Mouse (Mus musculus) layer of hippocampus, adult 2 months (tissue): ENCODE results near the gene Zscan2. TPM values are rescaled to one million over a fixed set of nuclear protein-coding genes. Genes with fewer than 3 reads are reported as not detected.
A peak's percentile ranks its signal among the peaks of the same experiment; 100 is the strongest.

Experiments used
- DNase-seq, 2 experiments: peaks; one replicate each; pipeline ENCODE4 v3.0.0; 2022; ENCODE audit warnings: low spot score in 2 of 2
- H3K27ac ChIP-seq: fragments of 200-600 bp; 2 replicates; pipeline ENCODE4 v1.8.1; 2022
- H3K4me3 ChIP-seq: fragments of 200-600 bp; 2 replicates; pipeline ENCODE4 v1.8.1; 2022; ENCODE audit warnings: mild to moderate bottlenecking
- CTCF ChIP-seq: fragments of 200-600 bp; conservative IDR thresholded peaks from 2 replicates; pipeline ENCODE4 v1.8.1; 2022; ENCODE audit warnings: antibody characterized with exemption, mild to moderate bottlenecking, moderate library complexity
- total RNA-seq, 2 experiments: library from RNA; stranded (reverse); gene quantifications; 2 replicates each; pipeline ENCODE4 v1.2.3; 2021

Zscan2 gene
- total RNA-seq, 2 experiments from 2014 or later: 15.1 to 17.4 TPM

- no peak for DNase-seq
- peak overlapping the region; percentile 73 for H3K27ac ChIP-seq
- TF ChIP-seq CTCF: no peak
Measured at GRCm38 (mm10) chr7:80894815-80895519, 34.2 kb downstream of the Zscan2 start.

GRCm38 (mm10) chr7:80897134-80897533 is 36.4 kb downstream of the Zscan2 start:
- DNase-seq: no peak
- H3K27ac ChIP-seq: peak overlapping the region; percentile 53; the same call in 1 of the 2 replicates
- no peak for TF ChIP-seq CTCF
- H3K4me3 ChIP-seq: no peak overlapping the region

More at GRCm38 (mm10) chr7:80894815-80895519, 34.2 kb downstream of the Zscan2 start:
- H3K4me3 ChIP-seq: no peak overlapping the region

DNA sequence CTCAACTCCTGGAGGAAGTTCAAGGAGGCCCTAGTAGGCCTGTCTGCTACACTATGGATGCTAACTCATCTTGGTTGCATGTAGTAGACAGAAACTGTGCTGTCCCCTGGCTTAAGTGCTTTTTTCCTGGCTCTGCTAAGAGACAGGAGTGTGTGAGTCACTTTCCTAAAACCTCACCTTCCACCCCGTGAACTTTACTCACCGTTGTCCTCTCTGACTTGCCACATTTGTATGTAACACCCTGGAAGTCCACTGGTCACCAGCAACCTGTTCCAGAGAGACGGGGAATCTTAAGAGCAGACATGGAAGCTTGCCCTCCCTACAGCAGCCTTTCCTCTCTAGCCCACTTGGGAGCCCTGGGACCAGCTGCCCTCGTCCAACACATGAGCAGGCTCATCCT is 37.0 kb downstream of the Zscan2 start:
- Histone ChIP-seq H3K27ac (peak overlapping the region; percentile 53; the same call in 1 of the 2 replicates), H3K4me3 (no peak overlapping the region)
- TF ChIP-seq CTCF: no peak
- no peak for DNase-seq

DNA sequence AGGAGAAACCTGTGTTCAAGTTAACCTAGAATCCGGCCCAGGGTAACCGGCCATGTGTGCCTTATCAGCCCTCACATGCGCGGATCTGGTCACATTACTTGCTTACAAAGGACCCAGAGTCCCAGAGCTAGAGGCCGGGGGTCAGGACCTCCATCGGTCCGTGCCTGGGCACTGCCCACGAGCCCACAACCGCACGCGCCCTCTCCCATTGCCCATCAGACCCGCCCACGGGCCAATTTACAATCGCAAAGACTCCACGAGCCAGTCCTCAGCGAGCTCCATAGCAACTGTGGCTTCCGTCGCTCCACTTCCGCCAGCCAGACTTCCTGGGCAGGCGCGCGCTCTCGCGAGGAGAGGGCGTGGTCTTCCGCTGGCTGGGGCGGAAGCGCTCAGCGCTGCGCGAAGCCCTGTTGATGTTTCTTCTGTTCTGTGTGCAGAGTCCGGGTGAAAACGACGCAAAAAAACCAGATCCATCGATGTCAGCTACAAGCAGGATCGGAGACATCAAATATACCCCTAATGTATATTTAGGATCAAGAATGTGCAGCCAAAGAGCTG is 40.3 kb downstream of the Zscan2 start, which contains the start of gene Wdr73:
Wdr73 (minus strand) TSS at position 326 of the 558 bp plus-strand sequence.
- Histone ChIP-seq H3K4me3 (peak within 1 kb of the TSS; percentile 84), H3K27ac (peak within 1 kb of the TSS; percentile 80)
- TF ChIP-seq CTCF: no peak
- DNase-seq: peak; percentile 88 to 92

DNA sequence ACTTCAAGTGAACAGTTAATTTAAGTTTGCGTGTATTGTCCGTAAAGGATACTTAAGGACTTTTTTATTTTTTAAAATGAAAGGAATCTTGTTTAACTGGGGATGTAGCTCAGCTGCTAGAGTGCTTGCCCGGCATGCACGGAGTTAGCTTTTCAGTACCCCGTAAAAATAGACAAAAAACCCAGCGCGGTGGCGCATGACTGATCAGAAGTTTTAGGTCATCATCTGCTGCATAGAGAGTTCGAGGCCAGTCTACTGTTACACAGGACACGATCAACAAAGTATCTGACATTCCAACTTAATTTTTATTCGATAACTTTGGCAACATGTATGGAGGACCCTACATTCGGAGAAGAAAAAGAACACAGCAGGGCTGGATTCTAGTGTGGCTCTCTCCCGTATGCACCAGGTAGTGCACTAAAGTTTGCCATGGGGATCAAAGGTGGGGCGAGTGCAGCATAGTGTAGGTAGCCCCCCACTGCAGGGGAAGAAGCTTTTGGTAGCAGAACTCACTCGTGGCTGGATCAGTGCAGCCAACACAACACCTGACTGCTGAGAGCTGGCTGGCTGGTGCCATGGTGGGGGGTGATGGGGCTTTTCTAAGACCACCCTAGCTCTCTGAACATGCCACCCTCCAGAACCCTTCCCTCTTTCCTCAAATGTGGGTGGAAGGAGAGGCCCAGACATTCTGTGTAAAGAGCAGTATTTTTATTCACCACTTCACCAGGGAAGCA is 41.0 kb downstream of the Zscan2 start:
- no peak for DNase-seq
- no peak for TF ChIP-seq CTCF
- Histone ChIP-seq H3K4me3 (peak overlapping the region; percentile 84), H3K27ac (peak overlapping the region; percentile 80)

DNA sequence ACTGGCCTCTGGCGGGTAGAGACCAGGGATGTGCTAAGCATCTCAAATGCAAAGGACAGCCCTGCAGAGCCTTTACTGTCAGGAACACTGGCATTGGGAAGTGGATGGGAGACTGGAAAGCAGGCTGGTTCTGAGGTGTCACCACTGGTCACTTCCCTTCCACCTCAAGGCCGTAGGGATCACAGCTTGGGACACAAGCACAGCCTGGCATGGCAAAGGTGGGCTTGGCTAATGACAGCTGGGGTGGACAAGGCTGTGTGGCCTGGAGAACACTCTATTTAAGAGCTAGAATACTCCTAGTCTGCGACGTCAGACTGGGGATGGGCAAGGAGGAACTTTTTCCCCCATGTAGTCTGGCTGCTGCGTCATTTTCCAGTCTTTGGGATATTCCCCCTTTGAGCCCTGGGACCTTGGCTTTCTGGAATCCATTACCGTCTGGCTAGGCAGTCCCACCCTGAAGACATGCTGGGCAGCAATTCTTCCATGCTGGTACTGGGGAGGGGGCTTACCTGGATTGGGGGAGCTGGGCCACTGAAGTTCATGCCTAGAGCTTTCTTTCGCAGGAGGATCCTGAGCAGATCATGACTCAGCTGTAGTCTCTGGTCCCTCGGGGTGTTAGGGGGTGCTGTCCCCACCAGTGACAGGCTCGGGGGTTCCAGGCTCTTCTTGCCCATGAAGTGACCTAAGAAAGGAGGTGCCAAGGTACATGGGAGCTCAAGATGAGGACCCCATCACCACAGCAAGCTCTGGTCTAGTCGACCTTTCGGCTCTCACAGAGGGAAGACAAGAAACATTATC is 43.1 kb downstream of the Zscan2 start:
- DNase-seq: no peak
- Histone ChIP-seq H3K4me3 (no peak overlapping the region), H3K27ac (no peak overlapping the region)
- no peak for TF ChIP-seq CTCF

DNA sequence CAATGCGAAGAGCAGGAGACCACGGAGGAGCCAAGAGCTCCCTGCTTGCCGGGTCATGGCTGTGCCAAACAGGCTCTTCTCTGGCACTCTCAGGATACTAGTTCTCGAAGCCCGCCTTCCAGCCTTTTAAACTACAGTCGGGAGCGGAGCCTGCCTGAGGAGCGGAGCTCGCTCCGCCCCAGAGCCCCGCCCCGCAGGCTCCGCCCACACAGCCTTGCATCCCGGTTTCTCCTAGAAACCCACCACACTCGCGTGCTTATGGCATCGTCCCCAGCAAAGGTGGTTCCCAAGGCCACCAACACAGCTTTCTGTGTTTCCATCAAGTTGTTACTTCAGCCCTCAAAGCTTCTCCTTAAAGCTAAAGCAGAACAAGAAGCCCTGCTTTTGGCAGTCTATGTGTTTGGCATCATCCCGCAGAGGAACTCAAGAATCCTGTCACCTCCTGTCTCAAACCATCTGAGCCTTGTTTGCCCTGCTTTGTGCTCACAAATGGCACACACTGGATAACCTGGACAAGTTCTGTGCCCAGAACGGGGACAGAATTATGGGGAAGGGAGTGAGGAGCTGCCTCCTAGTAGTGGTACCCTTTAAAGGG is 44.3 kb downstream of the Zscan2 start, which contains the start of gene Nmb:
Nmb (minus strand) TSS at position 156 of the 595 bp plus-strand sequence.
- H3K4me3 ChIP-seq: peak within 1 kb of the TSS; percentile 55
- DNase-seq: peak; percentile 40 to 55
- TF ChIP-seq CTCF: no peak
- H3K27ac ChIP-seq: peak within 1 kb of the TSS; percentile 72

- TF ChIP-seq CTCF: no peak
- no peak overlapping the region for H3K4me3 ChIP-seq
- H3K27ac ChIP-seq: no peak overlapping the region
- no peak for DNase-seq
Measured at GRCm38 (mm10) chr7:80911053-80911452, 50.3 kb downstream of the Zscan2 start.

DNA sequence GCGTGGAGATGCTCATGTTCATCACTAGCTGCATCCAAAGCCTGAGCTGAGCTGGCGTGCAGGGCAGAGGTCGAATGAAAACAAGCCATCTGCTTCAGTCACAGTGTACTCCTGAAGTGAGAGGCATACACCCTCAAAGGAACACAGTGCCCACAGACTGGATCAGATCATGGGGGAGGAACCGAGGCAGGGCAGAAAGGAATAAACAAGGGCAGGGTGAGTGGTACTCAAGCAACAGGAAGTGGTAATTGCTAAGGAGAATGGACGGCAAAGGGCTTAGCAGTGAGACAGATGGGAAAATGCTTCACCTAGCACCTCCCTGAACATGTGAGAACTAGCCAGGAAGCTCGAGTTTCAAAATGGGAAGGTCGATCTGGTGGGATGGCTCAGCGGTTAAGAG is 51.8 kb downstream of the Zscan2 start:
- TF ChIP-seq CTCF: no peak
- no peak for DNase-seq
- Histone ChIP-seq H3K4me3 (no peak overlapping the region), H3K27ac (peak overlapping the region; percentile 46)

GRCm38 (mm10) chr7:80917916-80918465 is 57.3 kb downstream of the Zscan2 start:
- TF ChIP-seq CTCF: no peak
- DNase-seq: no peak
- H3K27ac ChIP-seq: no peak overlapping the region
- H3K4me3 ChIP-seq: no peak overlapping the region

- TF ChIP-seq CTCF: no peak
- Histone ChIP-seq H3K27ac (no peak overlapping the region), H3K4me3 (no peak overlapping the region)
- DNase-seq: no peak
Measured at GRCm38 (mm10) chr7:80918982-80919646, 58.4 kb downstream of the Zscan2 start.
